Mouse (Mus musculus): Measurements from ENCODE around the gene 6030408B16Rik.

- TF ChIP-seq ZNF384 (IDR thresholded peaks at IDR 0.05; ENCODE audit: low read depth, low read length) (no peak), HCFC1 (IDR thresholded peaks at IDR 0.05; ENCODE audit: borderline replicate concordance, insufficient read depth, low read length) (no peak), MAFK (IDR thresholded peaks at IDR 0.05; ENCODE audit: insufficient read depth, low read depth, low read length) (no peak)
Measured at GRCm38 (mm10) chr15:101278589-101278988, 14.4 kb upstream of the 6030408B16Rik start.

Data from ES-E14 (cell line).